Mouse (Mus musculus): ENCODE results near the gene Tbce.

The Tbce gene

GRCm38 (mm10) chr13:13966172-13966571, 73.3 kb downstream of the Tbce start:
- no peak for ATAC-seq (ENCODE audit: low TSS enrichment)

- ATAC-seq (ENCODE audit: low TSS enrichment): no peak
Measured at GRCm38 (mm10) chr13:13965388-13965964, 74.0 kb downstream of the Tbce start.

GRCm38 (mm10) chr13:13961046-13961445, 78.4 kb downstream of the Tbce start:
- ATAC-seq (ENCODE audit: low TSS enrichment): peak; percentile 52; the same call in 1 of the 2 replicates

GRCm38 (mm10) chr13:13960211-13960610, 79.2 kb downstream of the Tbce start:
- ATAC-seq (ENCODE audit: low TSS enrichment): no peak

DNA sequence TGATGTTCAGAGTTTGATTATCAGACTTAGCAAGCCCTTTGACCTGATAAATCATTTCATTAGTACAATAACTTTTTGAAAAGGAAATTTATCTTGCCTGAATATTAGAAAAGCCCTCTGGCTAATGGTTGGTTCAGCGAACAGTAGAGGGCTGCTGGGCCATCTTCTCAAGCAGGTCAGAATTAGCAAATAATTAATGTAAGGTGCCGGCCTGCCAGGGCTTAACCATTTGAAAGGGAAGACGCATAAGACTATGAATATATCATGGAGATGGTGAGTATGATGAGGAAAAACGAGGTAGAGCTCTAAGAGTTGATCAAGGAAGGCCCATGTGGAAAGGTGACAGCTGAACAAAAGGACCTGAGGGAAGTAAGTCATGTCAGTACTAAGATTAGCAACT, 82.8 kb downstream of the Tbce start:
- no peak for ATAC-seq (ENCODE audit: low TSS enrichment)

GRCm38 (mm10) chr13:13954931-13955330, 84.5 kb downstream of the Tbce start:
- ATAC-seq (ENCODE audit: low TSS enrichment): peak; percentile 20; the same call in 1 of the 2 replicates

DNA sequence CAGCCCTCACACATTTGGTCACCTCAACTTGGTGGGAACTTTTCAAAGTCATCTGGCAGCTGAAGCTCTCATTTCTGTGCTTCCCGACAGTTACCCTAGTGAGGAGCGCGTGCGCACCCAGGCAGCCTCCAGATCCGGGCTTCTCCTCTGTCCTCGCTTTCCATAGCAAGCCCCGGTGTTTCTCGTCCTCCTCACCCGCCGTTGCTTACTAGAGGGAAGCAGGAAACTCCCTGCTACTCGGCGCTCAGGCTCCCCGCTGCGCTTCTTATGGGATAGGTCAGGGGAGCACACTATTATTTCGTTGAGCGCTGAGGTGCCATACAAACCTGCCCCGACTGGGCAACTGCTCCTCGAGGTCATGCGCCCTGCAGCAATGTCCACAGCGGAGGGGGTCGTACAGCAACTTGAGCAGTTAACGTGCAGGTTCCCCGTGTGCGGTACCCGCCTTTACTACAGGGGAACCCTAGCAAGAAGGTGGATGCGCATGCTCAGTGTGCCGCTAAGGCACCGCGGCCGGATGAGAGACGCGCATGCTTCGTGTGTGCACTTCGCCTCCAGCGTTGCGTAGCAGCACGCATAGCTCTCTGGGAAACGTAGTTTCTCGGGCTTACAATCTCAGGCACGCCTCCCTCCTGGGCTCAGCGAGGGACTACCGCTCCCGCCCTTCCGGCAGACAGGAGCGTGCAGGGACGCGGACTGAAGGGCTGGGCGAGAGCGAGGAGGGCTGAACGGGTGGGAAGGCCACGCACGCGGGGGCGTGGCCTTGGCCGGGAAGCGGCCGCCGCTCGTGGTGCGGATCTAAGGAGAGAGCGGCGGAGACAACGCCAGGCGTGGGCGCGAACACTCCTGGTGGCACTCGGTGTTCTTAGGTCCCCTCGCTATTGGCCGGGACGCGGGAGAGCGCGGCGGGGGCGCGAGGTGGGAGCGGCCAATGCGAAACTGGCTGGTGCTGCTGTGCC, 85.3 kb downstream of the Tbce start, which contains the start of gene B3galnt2:
TSS of gene B3galnt2 (plus strand) at position 596 of the 959 bp plus-strand sequence.
- ATAC-seq (ENCODE audit: low TSS enrichment): peak; percentile 98

All from frontal cortex, adult (tissue).